Mouse (Mus musculus) hindbrain, postnatal 0 days (tissue): ENCODE data around the gene Plod2. TPM values are rescaled to one million over a fixed set of nuclear protein-coding genes. Genes with fewer than 3 reads are reported as not detected.

Experiments used
- ATAC-seq: fragments of 200-750 bp; cut with Nextera tagmentation; 2 replicates; pipeline ENCODE4 v1.8.0; 2017; ENCODE audit warnings: mild to moderate bottlenecking, moderate TSS enrichment, moderate library complexity
- DNase-seq: peaks from one replicate; pipeline ENCODE4 v3.0.0-alpha.2; 2015; ENCODE audit warnings: low spot score
- H3K27ac ChIP-seq: fragments of 300-500 bp; sonication (generic); 2 replicates; pipeline ENCODE4 v1.5.1; 2014; ENCODE audit warnings: mild to moderate bottlenecking
- H3K27me3 ChIP-seq: fragments of 300-500 bp; sonication (generic); 2 replicates; pipeline ENCODE4 v1.6.1; 2014; ENCODE audit warnings: low read length, mixed read lengths; ENCODE audit not compliant: insufficient read depth
- H3K36me3 ChIP-seq: fragments of 300-500 bp; sonication (generic); 2 replicates; pipeline ENCODE4 v1.6.1; 2014; ENCODE audit warnings: low read length, mixed read lengths; ENCODE audit not compliant: insufficient read depth
- H3K4me1 ChIP-seq: fragments of 300-500 bp; sonication (generic); 2 replicates; pipeline ENCODE4 v1.6.1; 2014; ENCODE audit warnings: antibody characterized with exemption, low read length, mixed read lengths; ENCODE audit not compliant: insufficient read depth
- H3K4me2 ChIP-seq: fragments of 300-500 bp; sonication (generic); 2 replicates; pipeline ENCODE4 v1.6.1; 2014; ENCODE audit warnings: low read depth, mild to moderate bottlenecking, low read length, moderate library complexity, mixed read lengths
- H3K4me3 ChIP-seq: fragments of 300-500 bp; sonication (generic); 2 replicates; pipeline ENCODE4 v1.5.1; 2014; ENCODE audit warnings: low read length
- H3K9ac ChIP-seq: fragments of 300-500 bp; sonication (generic); replicated peaks from 2 replicates; pipeline ENCODE4 v1.6.1; 2014; ENCODE audit warnings: mild to moderate bottlenecking, low read length, moderate library complexity, mixed read lengths
- H3K9me3 ChIP-seq: fragments of 300-500 bp; sonication (generic); 2 replicates; pipeline ENCODE4 v1.6.1; 2016; ENCODE audit warnings: low read length, mixed read lengths
- CTCF ChIP-seq: IDR thresholded peaks from 2 replicates; pipeline ENCODE4 v1.5.1; 2016; ENCODE audit warnings: antibody characterized with exemption, control low read depth, low read depth
- WGBS: fragments of 180-500 bp; shearing (Covaris S2); extraction: QIAGEN DNeasy Blood & Tissue Kit; methylation state at CpG from one replicate; pipeline ENCODE4 v1.1.7; 2014; 5-methylcytosine and 5-hydroxymethylcytosine counted together
- polyA plus RNA-seq: library from polyadenylated mRNA; unstranded; fragments of >200 nt; fragmentation: Nextera tagmentation; extraction: Ambion mirVana; gene quantifications from 2 replicates; pipeline ENCODE4 v1.2.1, GENCODE M21; 2015
- total RNA-seq: library from RNA; depleted of rRNA; stranded (reverse); fragments of >200 nt; gene quantifications from 2 replicates; pipeline ENCODE4 v1.2.3, GENCODE M21; 2014

Gene Plod2
- total and polyA plus RNA-seq, 2 experiments from 2014 or later, result 7.1 to 14.1 TPM

DNA sequence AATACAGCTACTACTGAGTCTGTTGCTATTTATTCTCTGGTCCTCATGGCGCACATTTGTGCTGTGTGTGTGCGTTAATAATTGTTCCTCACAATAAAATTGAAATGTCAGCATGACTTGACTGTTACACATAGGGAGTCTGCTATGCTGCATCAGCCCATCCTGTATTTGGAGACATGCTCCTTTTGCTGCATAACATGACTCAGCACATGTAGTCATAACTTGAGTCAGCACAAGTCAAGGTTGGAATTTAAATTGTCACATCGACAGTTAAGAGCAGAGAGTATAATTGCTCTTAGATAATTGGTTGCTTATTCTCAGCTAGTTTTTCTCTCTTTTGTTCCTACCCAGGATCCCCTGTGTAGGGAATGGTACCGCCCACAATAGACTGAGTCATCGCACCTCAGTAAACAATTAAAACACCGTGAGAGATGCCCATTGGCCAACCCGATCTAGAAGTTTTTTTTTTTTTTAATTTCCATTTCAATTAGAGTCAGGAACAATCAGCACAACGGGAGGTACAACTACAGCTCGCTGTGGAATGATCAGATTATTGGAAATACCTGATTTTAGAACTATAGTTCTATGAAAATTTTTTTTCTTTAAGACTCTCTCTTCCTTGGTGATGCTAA lies 55.0 kb downstream of the Plod2 start:
- H3K4me2 ChIP-seq, result no peak overlapping the region
- TF ChIP-seq CTCF, result no peak
- H3K27ac ChIP-seq, result no peak overlapping the region
- no peak overlapping the region for H3K9ac ChIP-seq
- H3K9me3 ChIP-seq, result no peaks in the 10 kb centered on the region
- 87% methylated on average over 9 of the region's 9 CpGs for WGBS
- H3K4me3 ChIP-seq, result no peak overlapping the region
- no peaks in the 10 kb centered on the region for H3K36me3 ChIP-seq
- ATAC-seq, result no peak
- H3K27me3 ChIP-seq, result no peaks in the 10 kb centered on the region
- H3K4me1 ChIP-seq, result no peaks in the 10 kb centered on the region
- DNase-seq, result no peak

GRCm38 (mm10) chr9:92597776-92598175 lies 55.8 kb downstream of the Plod2 start:
- Histone ChIP-seq H3K4me1 (no peaks in the 10 kb centered on the region), H3K9ac (no peak overlapping the region)
- no peak for ATAC-seq

DNA sequence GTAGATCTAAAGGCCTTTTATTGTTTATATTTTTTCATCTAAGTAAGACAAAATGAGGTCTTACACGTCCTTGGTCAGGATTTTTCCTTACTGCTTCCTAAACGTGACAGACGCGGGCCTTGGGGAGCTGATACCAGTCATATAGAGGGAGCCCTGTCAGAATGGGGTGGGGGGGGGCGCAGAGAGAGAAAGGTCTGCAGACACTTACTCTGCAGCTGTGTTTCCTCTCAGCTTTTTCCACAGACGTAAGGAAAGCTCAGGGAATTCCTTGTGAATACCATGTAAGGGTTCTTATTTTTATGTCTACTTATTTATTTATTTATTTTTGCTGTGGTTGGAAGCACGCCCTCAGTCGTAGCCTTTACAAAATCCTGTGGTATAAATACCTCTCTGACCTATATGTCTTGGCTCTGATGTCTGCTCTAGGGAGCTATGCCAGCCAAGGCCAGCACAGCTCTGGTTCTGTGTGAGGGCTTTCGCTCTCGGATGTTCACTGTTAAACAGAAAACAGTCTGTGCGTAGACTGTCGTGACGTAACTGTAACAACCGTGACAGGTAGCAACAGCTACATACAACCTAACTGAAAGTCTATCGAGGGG lies 58.0 kb downstream of the Plod2 start:
- no peaks in the 10 kb centered on the region for H3K27me3 ChIP-seq
- H3K9ac ChIP-seq, result no peak overlapping the region
- H3K4me2 ChIP-seq, result no peak overlapping the region
- no peaks in the 10 kb centered on the region; the same call in 1 of the 2 replicates for H3K36me3 ChIP-seq
- no peak overlapping the region for H3K27ac ChIP-seq
- ATAC-seq (no peak), DNase-seq (no peak)
- WGBS, result 88% methylated on average over 15 of the region's 15 CpGs
- no peak overlapping the region for H3K4me3 ChIP-seq
- H3K4me1 ChIP-seq, result no peaks in the 10 kb centered on the region
- no peaks in the 10 kb centered on the region for H3K9me3 ChIP-seq
- TF ChIP-seq CTCF, result no peak

More at GRCm38 (mm10) chr9:92597776-92598175, 55.8 kb downstream of the Plod2 start:
- 72% methylated on average over 11 of the region's 11 CpGs for WGBS
- H3K36me3 ChIP-seq, result no peaks in the 10 kb centered on the region; the same call in 1 of the 2 replicates
- no peak overlapping the region for H3K27ac ChIP-seq
- H3K9me3 ChIP-seq, result no peaks in the 10 kb centered on the region
- no peak overlapping the region for H3K4me3 ChIP-seq
- no peaks in the 10 kb centered on the region for H3K27me3 ChIP-seq
- TF ChIP-seq CTCF, result no peak
- H3K4me2 ChIP-seq, result no peak overlapping the region
- no peak for DNase-seq

GRCm38 (mm10) chr9:92601551-92601950 lies 59.5 kb downstream of the Plod2 start:
- Histone ChIP-seq H3K9me3 (no peaks in the 10 kb centered on the region), H3K27ac (no peak overlapping the region), H3K4me1 (no peaks in the 10 kb centered on the region), H3K4me2 (no peak overlapping the region), H3K27me3 (no peaks in the 10 kb centered on the region), H3K9ac (no peak overlapping the region), H3K4me3 (no peak overlapping the region), H3K36me3 (no peaks in the 10 kb centered on the region; the same call in 1 of the 2 replicates)
- ATAC-seq, result 0 out of 2 replicates have a peak, but pooled peaks have one; percentile 29
- DNase-seq, result no peak
- WGBS, result 70% methylated on average over 5 of the region's 5 CpGs
- TF ChIP-seq CTCF, result no peak

- no peaks in the 10 kb centered on the region for H3K9me3 ChIP-seq
- H3K27me3 ChIP-seq, result no peaks in the 10 kb centered on the region
- no peak overlapping the region for H3K27ac ChIP-seq
- no peak overlapping the region for H3K4me3 ChIP-seq
- H3K9ac ChIP-seq, result no peak overlapping the region
- H3K36me3 ChIP-seq, result no peaks in the 10 kb centered on the region; the same call in 1 of the 2 replicates
- no peak for TF ChIP-seq CTCF
- ATAC-seq (no peak), DNase-seq (no peak)
- no peaks in the 10 kb centered on the region for H3K4me1 ChIP-seq
- no peak overlapping the region for H3K4me2 ChIP-seq
- WGBS, result 77% methylated on average over 4 of the region's 4 CpGs
Measured at GRCm38 (mm10) chr9:92603541-92603940, 61.5 kb downstream of the Plod2 start.

DNA sequence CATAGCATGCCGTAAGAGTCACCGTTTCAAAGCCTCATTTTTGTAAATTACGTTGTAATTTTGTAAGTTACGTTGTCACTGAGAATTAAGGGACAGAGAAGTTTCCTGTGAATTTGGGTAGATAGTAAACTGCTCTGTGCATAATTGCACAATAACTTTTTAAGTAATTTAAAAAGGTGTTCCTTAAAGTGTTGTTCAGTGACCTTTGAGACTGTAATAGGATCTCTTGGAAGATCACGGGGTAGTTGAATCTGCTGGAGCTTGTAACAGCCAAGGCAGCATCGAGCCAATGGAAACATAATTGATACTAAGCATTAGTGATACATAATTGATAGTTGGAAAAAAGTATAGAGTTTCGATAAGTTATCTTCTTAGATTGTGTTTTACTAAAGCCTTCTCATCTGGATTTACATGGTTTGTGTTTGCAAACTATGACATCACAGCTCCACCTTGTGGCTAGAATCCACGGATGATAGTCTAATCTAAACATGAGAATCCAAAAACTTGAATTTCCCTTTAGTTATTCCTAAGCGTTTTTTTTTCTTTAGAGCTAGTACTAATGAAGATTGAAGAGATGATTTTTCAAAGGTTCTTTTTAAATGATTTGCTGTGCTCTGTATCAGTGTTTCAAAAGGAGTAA lies 68.7 kb downstream of the Plod2 start:
- Histone ChIP-seq H3K36me3 (no peaks in the 10 kb centered on the region; the same call in 1 of the 2 replicates), H3K4me1 (no peaks in the 10 kb centered on the region), H3K4me3 (no peak overlapping the region), H3K9ac (no peak overlapping the region), H3K27ac (no peak overlapping the region), H3K4me2 (no peak overlapping the region), H3K9me3 (no peaks in the 10 kb centered on the region), H3K27me3 (no peaks in the 10 kb centered on the region)
- peak; percentile 88 for DNase-seq
- no peak for ATAC-seq
- TF ChIP-seq CTCF, result peak; percentile 75
- WGBS, result 66% methylated on average over 9 of the region's 9 CpGs

GRCm38 (mm10) chr9:92612641-92613040 lies 70.6 kb downstream of the Plod2 start:
- DNase-seq (no peak), ATAC-seq (no peak)
- Histone ChIP-seq H3K9me3 (no peaks in the 10 kb centered on the region), H3K36me3 (no peaks in the 10 kb centered on the region), H3K9ac (no peak overlapping the region), H3K4me3 (no peak overlapping the region), H3K4me1 (no peaks in the 10 kb centered on the region), H3K27ac (no peak overlapping the region), H3K4me2 (no peak overlapping the region), H3K27me3 (no peaks in the 10 kb centered on the region)
- TF ChIP-seq CTCF, result no peak
- WGBS, result 90% methylated on average over 15 of the region's 15 CpGs
